Mouse (Mus musculus) CD4-positive, CD25-positive, alpha-beta regulatory T cell (primary cell): ENCODE results near the gene Stx2. TPM values are rescaled to one million over a fixed set of nuclear protein-coding genes. Genes with fewer than 3 reads are reported as not detected.

Experiments
- polyA plus RNA-seq: library from polyadenylated mRNA; unstranded; fragments of 100-300 nt; shearing (Covaris generic); gene quantifications from one replicate; pipeline ENCODE4 v1.2.1, GENCODE M21; 2017

Gene Stx2
- 13.4 TPM for polyA plus RNA-seq

GRCm38 (mm10) chr5:129008412-129008826, at the start of gene Stx2:
Gene Stx2 (minus strand): TSS chr5:129008574.

GRCm38 (mm10) chr5:129019497-129020299, 11.3 kb upstream of the Stx2 start, which contains the start of gene Ran:
Gene Ran (plus strand): TSS chr5:129020069.

GRCm38 (mm10) chr5:128953278-128954070, 54.9 kb downstream of the Stx2 start, which contains the start of gene Rimbp2:
Gene Rimbp2 (minus strand): TSS chr5:128953486.

Other genes with a start within 250 kb of the Stx2 start
- gene Rimbp2, start 55.1 kb downstream of the Stx2 start, polyA plus RNA-seq, result 0.04 TPM
- 194 TPM for gene Ran, start 11.5 kb upstream of the Stx2 start, polyA plus RNA-seq
- gene Adgrd1, start 88.2 kb upstream of the Stx2 start, polyA plus RNA-seq, result 0.60 TPM